Mouse (Mus musculus) WW6 (cell line): ENCODE measurements around the gene Hoxb7.

Experiments used
- DNase-seq: peaks from one replicate; pipeline ENCODE4 v3.0.0-alpha.2; 2013; ENCODE audit warnings: low read depth, low spot score

The Hoxb7 gene

DNA sequence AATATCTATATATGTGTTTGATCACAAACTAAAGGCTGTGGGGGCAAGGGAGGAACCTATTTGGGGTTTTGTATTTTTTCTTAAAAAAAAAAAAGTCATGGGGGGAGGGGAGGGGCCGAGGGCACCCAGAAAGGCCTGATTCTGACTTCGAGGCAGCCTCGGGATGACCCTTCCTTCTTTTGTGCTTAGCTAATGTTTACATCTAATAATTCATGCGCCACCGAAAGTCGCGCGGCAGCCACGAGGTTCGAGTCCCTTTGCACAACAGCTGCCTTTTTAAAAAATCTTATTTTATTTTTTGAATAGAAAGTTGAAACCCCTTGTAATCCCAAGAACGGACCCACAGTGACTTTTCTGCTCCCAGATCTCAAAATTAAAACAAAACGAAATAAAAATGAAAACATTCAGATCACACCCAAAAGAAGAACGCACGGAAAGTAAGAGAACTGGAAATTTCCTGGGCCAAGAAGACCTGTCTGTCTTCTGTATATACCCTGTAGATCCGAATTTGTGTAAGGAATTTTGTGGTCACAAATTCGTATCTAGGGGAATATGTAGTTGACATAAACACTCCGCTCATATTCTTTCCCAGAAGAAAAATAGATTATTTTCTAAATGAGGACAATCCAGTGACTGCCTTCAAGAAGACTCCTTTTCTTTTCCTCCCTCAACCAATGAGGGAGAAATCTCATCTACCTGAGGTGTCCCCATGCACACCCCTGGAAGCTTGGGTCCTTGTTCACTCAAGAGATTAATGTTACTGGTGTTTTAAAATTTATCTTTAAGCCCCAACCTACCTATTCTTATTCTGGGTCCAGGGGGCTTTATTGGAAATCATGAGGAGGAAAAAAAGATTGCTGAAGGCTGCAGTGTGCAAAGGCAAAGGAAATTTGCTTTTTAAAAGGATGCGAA, 30.5 kb downstream of the Hoxb7 start:
- DNase-seq, result no peak

GRCm38 (mm10) chr11:96317608-96318367, 31.4 kb downstream of the Hoxb7 start, which contains the start of gene Hoxb4:
Gene Hoxb4 (plus strand): TSS chr11:96318267.
- DNase-seq, result no peak

DNA sequence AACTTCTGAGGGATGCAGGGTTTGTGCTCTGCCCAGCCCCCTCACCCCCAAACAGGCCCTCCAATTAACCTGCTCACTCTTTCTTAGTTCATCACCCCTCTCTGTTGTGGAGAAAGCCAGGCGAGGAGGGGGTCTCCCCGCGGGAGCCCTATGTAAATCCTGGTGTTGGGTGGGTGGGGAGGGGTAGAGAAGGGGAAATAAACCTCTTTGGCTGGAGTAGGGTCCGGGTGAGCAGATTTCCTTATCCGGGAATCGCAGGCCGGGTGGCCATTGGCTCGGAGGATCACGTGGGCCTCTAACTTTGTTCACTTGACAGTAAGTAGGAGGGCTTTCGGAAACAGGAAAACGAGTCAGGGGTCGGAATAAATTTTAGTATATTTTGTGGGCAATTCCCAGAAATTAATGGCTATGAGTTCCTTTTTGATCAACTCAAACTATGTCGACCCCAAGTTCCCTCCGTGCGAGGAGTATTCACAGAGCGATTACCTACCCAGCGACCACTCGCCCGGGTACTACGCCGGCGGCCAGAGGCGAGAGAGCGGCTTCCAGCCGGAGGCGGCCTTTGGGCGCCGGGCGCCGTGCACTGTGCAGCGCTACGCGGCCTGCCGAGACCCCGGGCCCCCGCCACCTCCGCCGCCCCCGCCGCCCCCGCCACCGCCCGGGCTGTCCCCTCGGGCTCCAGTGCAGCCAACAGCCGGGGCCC, 32.1 kb downstream of the Hoxb7 start:
- DNase-seq, result no peak

GRCm38 (mm10) chr11:96319071-96319902, 32.9 kb downstream of the Hoxb7 start:
- DNase-seq, result no peak

- DNase-seq, result no peak
These were observed 33.5 kb downstream of the Hoxb7 start for GRCm38 (mm10) chr11:96319910-96320309.

- DNase-seq, result no peak
These were observed 34.3 kb downstream of the Hoxb7 start for GRCm38 (mm10) chr11:96320688-96321087.

- no peak for DNase-seq
These were observed 35.4 kb downstream of the Hoxb7 start for GRCm38 (mm10) chr11:96321846-96322245.

DNA sequence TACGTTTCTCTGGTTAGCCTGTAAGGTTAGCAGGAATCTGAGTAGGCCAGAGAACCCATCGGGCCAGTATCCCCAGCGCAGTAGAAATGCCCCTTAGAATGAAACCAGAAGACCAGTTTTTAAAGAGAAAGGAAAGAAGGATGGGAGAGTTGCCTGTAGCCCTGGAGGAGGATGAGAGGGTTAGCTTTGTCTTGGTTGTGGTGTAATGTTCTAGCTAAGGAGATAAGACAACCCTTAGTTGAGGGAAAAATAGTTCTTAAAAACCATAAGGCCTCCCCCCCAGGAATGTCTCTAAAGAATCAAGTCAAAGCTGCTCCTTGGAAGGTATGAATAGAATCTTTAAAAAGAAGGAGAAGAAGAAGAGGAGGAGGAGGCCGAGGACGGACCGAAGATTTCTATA, 36.3 kb downstream of the Hoxb7 start:
- no peak for DNase-seq

DNA sequence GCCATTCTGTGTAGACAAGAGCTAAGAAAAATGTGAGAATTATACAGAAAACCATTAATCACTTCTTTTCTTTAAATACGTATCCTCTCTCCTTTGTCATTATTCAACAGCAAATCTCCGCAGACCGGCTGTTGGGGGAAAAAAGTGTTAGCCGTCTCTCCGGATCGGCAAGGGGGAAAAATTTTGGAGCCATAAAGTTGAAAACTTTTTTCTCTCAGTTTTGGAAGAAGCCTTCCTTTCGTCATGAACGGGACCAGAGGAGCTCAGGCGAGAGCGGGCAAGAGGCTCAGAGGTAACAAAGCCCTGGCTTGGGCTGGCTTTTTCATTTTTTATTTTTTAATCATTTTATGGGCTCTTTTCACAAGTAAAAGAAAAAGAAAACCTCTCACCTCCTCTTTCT, 36.7 kb downstream of the Hoxb7 start, which contains the start of gene Hoxb3:
Gene Hoxb3, plus strand, starts transcription at position 173 of the 400 bp plus-strand sequence.
- DNase-seq, result no peak

GRCm38 (mm10) chr11:96324125-96324524, 37.7 kb downstream of the Hoxb7 start:
- DNase-seq, result no peak

GRCm38 (mm10) chr11:96324965-96325364, 38.5 kb downstream of the Hoxb7 start:
- no peak for DNase-seq

DNA sequence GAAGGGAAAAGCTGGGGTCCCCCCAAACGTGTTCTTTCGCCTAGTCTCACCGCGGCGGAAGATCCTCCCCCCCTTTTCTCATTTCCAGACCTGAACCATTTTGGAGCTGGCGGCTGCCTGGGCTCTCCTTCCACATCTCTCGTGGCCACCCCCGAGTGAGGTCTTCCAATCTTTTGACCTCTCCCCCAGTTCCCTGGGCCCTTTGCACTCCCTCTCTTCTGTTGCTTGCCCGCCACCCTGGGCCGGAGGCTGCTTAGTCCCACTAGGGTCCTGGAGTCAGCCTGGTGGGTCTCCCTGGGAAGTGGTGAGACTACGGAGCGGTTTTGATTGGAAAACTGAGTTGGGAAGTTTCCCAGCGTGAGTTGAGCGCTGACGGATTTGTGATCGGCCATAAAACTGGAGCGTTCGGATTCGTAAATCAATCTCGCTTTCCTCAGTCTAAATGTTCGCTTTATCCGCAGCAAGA, 39.4 kb downstream of the Hoxb7 start:
- no peak for DNase-seq

DNA sequence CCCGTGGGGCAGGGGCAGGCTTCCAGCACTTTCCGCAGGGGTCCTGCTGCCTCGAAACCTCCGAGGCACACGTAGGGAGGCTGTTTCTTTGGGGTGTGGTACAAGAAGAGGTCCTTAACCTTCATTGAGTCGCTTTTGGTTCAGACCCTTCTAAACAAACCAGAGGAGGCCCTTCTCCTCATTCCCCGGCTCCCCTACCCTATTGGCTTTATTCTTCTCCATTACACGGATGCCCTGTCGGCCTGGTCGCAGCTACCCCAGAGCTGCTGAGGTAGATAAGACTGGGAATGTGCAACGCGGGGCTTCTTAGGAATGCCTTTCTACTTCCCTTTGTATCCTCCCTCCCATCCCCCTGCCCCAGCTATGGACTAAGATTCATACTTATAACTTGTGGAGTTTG, 40.3 kb downstream of the Hoxb7 start:
- no peak for DNase-seq

GRCm38 (mm10) chr11:96327122-96327521, 40.7 kb downstream of the Hoxb7 start:
- no peak for DNase-seq

DNA sequence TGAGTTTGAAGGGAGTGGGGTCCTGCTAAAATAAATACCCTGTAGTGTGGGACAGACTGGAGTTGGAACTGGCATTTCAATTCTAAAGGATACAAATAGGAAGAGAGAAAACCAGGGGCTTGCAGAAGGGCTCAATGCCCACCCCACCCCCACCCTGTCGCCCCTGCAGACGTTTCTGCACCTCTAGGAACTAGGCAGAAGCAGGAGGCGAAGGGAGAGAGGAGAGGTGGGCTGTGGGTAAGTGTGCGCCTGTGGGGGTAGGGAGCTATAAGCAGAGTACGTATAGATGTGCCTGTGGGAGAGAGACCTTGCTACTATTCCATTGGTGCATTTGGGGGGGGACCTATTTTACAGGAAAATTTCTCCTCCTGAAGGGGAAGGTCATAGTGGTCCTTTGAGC, 41.3 kb downstream of the Hoxb7 start:
- DNase-seq, result no peak

DNA sequence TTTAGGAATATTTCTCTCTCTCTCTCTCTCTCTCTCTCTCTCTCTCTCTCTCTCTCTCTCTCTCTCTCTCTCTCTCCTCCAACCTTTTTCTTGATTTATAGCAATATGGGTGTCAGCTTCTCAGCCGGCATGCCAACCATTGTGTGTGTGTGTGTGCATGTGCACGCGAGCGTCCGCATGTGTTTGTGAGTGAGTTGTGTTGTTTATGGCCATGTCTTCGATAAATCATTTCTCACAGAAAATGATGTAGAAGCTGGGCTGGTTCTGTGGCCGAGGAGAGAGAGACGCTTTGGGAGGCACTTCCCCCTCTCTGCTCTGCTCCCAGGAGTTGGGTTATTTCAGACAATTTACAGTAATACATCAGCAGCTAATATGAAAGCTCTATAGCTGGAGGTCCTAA, 42.2 kb downstream of the Hoxb7 start:
- DNase-seq, result no peak

- no peak for DNase-seq
These were observed 45.7 kb downstream of the Hoxb7 start for GRCm38 (mm10) chr11:96332105-96332504.

- no peak for DNase-seq
These were observed 46.2 kb downstream of the Hoxb7 start for GRCm38 (mm10) chr11:96332618-96333032.

GRCm38 (mm10) chr11:96333241-96334001, 47.0 kb downstream of the Hoxb7 start:
- no peak for DNase-seq

- DNase-seq, result no peak
These were observed 47.6 kb downstream of the Hoxb7 start for GRCm38 (mm10) chr11:96334002-96334364.
